Mouse (Mus musculus) heart, adult 2 months (tissue): Measurements from ENCODE around the gene Unc5b.

Source experiments
- CTCF ChIP-seq: fragments of 200-600 bp; IDR thresholded peaks from 2 replicates; pipeline ENCODE4 v1.8.1; 2022; ENCODE audit warnings: antibody characterized with exemption, mild to moderate bottlenecking, moderate library complexity
- POLR2A ChIP-seq: fragments of 200-500 bp; IDR thresholded peaks from 2 replicates; pipeline ENCODE4 v1.6.1; 2011; ENCODE audit warnings: mild to moderate bottlenecking, low read depth, low read length, control low read depth; ENCODE audit not compliant: insufficient read depth

- no peak for TF ChIP-seq POLR2A
- no peak for TF ChIP-seq CTCF
These were observed 110.9 kb downstream of the Unc5b start for GRCm38 (mm10) chr10:60720461-60720860.
